Mouse (Mus musculus) kidney, postnatal 10 days (tissue): ENCODE results near the gene Prim2.

ENCODE experiments used
- DNase-seq: peaks from one replicate; pipeline ENCODE4 v3.0.0; 2021; ENCODE audit warnings: mixed read lengths

The Prim2 gene

DNA sequence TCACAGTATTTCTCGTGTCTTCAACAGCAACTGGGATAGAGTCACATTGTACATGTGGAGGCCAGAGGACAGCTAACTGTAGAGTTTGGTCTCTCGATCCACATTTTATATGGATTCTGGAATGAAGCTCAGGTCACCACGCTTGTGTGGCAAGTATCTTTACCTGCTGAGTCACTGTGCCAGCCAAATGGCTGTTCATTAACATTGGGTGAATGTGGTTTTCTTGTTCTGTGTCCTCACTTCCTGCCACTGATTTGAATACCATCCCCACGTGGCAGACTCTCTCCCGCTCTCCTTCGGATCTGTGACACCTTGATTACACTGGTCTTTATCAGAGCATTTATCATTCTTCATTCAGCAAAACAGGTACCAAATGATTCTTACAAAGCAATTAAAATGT, 198.5 kb downstream of the Prim2 start:
- no peak for DNase-seq

DNA sequence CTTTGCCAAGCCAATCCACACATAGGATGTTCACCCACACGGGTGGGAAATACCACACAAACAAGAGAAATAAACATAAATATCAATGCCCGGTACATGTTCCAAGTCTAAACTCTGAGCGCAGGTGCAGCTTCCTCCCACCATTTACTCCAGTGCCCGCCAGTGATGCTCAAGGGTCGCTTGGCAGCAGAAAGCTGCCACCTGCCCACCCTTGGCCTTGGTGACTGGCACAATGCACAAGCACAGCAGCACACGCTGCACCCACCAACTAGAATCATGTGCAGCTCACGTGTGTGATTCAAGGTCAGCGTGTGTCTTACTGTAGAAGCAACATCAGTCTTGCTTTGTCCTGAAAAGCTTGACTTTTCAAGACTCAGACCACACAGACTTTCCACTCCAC, 199.4 kb downstream of the Prim2 start:
- DNase-seq = no peak

DNA sequence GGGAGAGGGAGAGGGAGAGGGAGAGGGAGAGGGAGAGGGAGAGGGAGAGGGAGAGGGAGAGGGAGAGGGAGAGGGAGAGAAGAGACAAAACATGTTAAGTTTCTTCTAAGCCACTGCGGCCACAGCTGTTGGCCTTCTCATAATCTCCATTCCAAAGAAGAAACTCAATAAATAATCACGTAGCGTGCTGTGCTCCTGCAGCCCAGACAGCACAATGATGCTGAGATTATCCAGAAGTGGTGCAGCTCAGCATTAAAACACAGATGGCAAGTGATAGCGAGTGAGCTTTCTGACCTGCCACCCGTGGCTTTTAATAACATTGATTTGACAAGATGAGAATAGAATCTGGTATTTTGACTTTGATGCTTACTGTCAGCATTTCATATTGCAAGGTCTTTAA, 205.4 kb downstream of the Prim2 start:
- peak; percentile 11 for DNase-seq

DNA sequence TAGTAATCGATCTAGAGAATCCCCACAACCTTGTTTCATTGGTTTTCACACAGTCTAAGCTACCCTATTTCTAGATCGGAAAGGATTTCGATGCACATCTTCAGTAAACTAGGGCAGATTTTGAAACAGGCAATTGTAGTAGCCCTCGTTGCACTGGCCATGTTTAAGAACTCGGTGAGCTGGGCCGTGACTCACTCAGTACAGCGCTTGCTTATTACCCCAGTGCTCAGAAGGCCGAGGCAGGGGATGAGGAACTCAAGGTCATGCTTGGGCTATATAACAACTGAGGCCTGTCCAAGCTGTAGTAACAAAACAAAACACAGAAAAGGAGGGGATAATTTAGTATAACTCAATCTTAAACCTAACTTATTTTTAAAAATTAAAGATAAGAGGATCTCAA, 208.9 kb downstream of the Prim2 start:
- DNase-seq = no peak

DNA sequence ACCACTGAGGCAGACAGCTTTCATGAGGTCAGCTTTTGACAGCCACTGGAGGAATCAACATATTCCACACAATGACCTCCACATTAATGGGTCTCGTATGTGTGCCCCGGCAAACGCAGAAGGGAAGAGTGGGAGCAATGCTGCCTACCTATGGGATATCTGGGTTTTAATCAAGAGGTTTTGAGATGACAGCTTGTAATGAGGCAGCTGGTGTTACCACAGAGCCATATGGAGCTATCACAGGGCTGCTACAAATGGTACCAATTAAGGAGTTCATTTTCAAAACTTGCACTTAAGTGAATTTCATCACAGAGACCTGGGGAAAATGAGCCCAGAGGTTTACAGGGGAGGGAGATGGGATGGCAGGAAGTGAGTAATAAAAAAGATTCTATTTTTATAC, 209.3 kb downstream of the Prim2 start:
- no peak for DNase-seq

DNA sequence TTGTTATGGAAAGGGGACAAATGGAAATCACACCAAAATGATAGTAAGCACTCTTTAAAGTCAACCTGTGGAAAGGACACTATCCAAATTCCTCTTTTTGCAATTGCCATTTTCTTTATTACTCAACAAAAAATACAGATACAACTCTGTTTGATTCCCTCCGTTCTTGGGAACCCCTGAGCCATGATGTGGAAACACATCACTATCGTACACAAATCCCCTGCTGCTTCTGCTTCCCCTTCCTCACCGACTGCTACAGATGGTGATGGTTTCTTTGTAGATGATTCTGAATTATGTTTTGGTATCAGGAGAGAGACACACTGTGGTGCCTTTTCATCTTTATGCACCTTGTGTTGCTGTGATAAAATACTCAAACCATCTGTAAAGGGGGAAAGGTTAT, 210.6 kb downstream of the Prim2 start:
- DNase-seq = no peak

DNA sequence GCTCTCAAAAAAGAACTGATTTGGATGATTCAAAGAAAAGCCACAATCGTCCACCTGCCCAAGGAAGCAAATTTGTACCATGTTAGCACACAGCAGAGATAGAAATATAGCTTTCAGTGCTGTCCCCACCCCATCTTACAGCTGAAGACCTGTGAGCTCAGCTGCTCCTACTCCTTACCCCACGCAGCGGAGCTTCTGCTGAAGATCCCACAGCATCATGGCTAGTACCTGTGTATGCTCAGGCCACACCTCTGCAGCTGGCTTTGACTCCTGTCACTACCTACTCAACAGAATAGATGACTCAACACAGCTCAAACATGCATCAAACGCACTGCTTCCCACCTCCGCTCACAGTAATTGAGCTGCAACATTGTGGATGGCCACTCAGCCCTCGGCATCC, 215.3 kb downstream of the Prim2 start:
- DNase-seq = no peak

DNA sequence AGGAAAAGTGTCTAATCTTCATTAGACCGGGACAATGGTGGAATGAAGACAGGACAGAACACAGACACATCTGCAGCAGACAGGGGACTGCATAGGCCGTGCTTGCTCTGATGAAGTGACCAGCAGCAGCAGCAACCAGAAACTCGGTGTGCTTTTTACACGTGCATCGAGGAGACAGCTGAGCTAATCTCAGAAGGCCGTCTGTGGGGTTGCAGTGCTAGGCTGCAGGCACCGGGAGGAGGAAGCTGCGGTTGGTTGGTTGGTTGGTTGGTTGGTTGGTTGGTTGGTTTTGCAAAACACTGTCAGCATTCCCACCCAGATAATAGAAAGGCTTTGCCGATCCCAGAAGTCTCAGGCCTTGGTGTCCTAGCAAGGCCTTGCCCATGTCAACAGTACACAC, 216.3 kb downstream of the Prim2 start:
- no peak for DNase-seq

DNA sequence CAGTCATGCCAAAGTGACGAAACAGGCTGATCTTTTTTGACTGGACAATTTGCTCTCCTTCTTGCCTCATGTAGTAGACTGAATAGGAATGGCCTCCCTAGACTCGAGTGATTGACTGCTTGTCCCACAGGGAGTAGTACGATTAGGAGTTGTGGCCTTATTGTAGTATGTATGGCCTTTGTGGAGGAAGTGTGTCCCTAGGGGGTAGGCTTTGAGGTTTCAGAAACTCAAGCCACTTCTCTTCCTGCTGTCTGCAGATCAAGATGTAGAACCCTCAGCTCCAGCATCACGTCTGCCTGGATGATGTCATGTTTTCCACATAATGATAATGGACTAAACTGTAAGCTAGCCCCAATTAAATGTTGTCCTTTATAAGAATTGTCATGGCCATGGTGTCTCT, 222.4 kb downstream of the Prim2 start:
- no peak for DNase-seq

DNA sequence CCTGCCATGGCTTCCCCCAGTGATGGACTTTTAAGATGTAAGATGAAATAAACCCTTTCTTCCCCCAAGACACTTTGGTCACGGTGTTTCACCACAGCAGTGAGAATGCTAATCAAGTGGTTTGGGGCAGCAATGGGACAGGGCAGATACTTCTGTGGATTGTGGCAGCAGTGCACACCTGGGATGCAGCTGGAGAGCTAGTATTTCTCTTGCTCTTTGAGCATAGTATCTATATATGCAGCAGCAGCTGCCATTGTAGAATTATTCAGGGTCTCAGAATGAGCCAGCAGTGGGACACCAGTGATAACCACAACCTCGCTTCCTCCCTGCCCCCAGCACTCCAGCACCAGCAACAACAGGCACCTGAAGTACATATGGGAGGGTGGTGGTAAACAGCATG, 233.4 kb downstream of the Prim2 start:
- DNase-seq = no peak
